38 mouse cellular contexts compared by ENCODE assay signal in genomic region chr11:83570189-83570588, GRCm38 (mm10). TPM values are rescaled to one million over a fixed set of nuclear protein-coding genes. Genes with fewer than 3 reads are reported as not detected.
A peak's percentile ranks its signal among the peaks of the same experiment; 100 is the strongest.
DNase-seq lines count a peak whose midpoint lies in the region; ATAC-seq and TF ChIP-seq lines count a peak whose summit lies in the region.
"Had no signal": no experiment of that assay in that cellular context is flagged by ENCODE, and none has a peak within 500 bp of the region (broad histone marks: within the 10 kb centered on the region; RNA-seq: fewer than 3 reads in every experiment).

No protein-coding gene starts in this region.

- DNase-seq in spleen, adult 2 months (ENCODE audit: low read depth in 1 of 2, low spot score in 2 of 2): no peak
- no peak for DNase-seq in spleen, postnatal 14 days (ENCODE audit: low spot score in 2 of 2)
- DNase-seq in adrenal gland, postnatal 10 days: no peak
- DNase-seq: adrenal gland, postnatal 14 days; cerebellum, adult 18-20 months; cerebellum, postnatal 10 days; gastrocnemius, adult 2 months; gastrocnemius, postnatal 36 days; heart, postnatal 10 days; kidney, adult 18-20 months; kidney, postnatal 36 days; left cerebral cortex, postnatal 4 days; lung, adult 18-20 months; lung, postnatal 10 days; midbrain, embryonic 14.5 days; thymus, postnatal 14 days had no signal

- no peak overlapping the region for H3K4me3 ChIP-seq in intestine, postnatal 0 days (ENCODE audit: low read depth, low read length)
- no peak overlapping the region for H3K4me3 ChIP-seq in intestine, embryonic 15.5 days (replicated peaks)
- no peak overlapping the region for H3K4me3 ChIP-seq in spleen, adult 2 months (ENCODE audit: extremely low read depth, insufficient read depth, insufficient read length)
- H3K4me3 ChIP-seq in kidney, embryonic 16.5 days (ENCODE audit: low read length): no peak overlapping the region
- H3K4me3 ChIP-seq: erythroblast, embryonic 14.5 days; gastrocnemius, adult 2 months; heart, embryonic 13.5 days; kidney, embryonic 15.5 days; layer of hippocampus, adult 2 months; neural tube, embryonic 15.5 days had no signal

- TF ChIP-seq POLR2A in spleen, adult 2 months (IDR thresholded peaks at IDR 0.05; ENCODE audit: low read depth, low read length): no peak

- WGBS in intestine, postnatal 0 days: 57% methylated on average over 2 of the region's 2 CpGs
- 75% methylated on average over 2 of the region's 2 CpGs for WGBS in intestine, embryonic 15.5 days
- 56% methylated on average over 2 of the region's 2 CpGs for WGBS in spleen, adult 2 months
- WGBS in kidney, embryonic 16.5 days: 85% methylated on average over 2 of the region's 2 CpGs

- H3K4me2 ChIP-seq in intestine, postnatal 0 days (replicated peaks; ENCODE audit: low read depth): no peak overlapping the region
- H3K4me2 ChIP-seq in intestine, embryonic 15.5 days (replicated peaks): no peak overlapping the region
- no peak overlapping the region for H3K4me2 ChIP-seq in kidney, embryonic 16.5 days (replicated peaks; ENCODE audit: low read depth, low read length)
- H3K4me2 ChIP-seq: heart, embryonic 13.5 days; hindbrain, embryonic 14.5 days; kidney, embryonic 15.5 days; neural tube, embryonic 15.5 days had no signal

- no peak for TF ChIP-seq CTCF in intestine, postnatal 0 days (IDR thresholded peaks at IDR 0.05; ENCODE audit: low read depth)
- TF ChIP-seq CTCF in spleen, adult 2 months (IDR thresholded peaks at IDR 0.05; ENCODE audit: extremely low read depth, insufficient read depth, insufficient read length, insufficient replicate concordance): no peak

- peak overlapping the region; percentile 21; the same call in 1 of the 2 replicates for H3K27ac ChIP-seq in intestine, postnatal 0 days (ENCODE audit: low read depth, low read length)
- no peak overlapping the region for H3K27ac ChIP-seq in intestine, embryonic 15.5 days
- peak overlapping the region; percentile 2; the same call in 1 of the 2 replicates for H3K27ac ChIP-seq in spleen, adult 2 months (ENCODE audit: insufficient read depth, low read length)
- no peak overlapping the region for H3K27ac ChIP-seq in kidney, embryonic 16.5 days (ENCODE audit: low read length)
- H3K27ac ChIP-seq: gastrocnemius, adult 2 months; heart, embryonic 13.5 days; hindbrain, embryonic 14.5 days; kidney, embryonic 15.5 days; layer of hippocampus, adult 2 months; neural tube, embryonic 15.5 days had no signal

- H3K4me1 ChIP-seq in intestine, postnatal 0 days (replicated peaks; ENCODE audit: control insufficient read depth, insufficient read depth, low read length): no peaks in the 10 kb centered on the region
- no peaks in the 10 kb centered on the region for H3K4me1 ChIP-seq in intestine, embryonic 15.5 days (replicated peaks)
- H3K4me1 ChIP-seq in spleen, adult 2 months (ENCODE audit: control insufficient read depth, insufficient read depth, insufficient read length): peaks cover 12% of the 10 kb centered on the region; the same call in 1 of the 2 replicates
- 0 out of 2 replicates have a peak, but pooled peaks cover 3% of the 10 kb centered on the region for H3K4me1 ChIP-seq in kidney, embryonic 16.5 days (ENCODE audit: insufficient read depth, low read length)
- H3K4me1 ChIP-seq: heart, embryonic 13.5 days; neural tube, embryonic 15.5 days had no signal

- no peak for ATAC-seq in intestine, postnatal 0 days
- ATAC-seq in intestine, embryonic 15.5 days: no peak
- 0 out of 2 replicates have a peak, but pooled peaks have one; percentile 17 for ATAC-seq in megakaryocyte progenitor cell, adult 5-6 weeks (replicated peaks; ENCODE audit: poor library complexity)
- no peak for ATAC-seq in kidney, embryonic 16.5 days (ENCODE audit: low FRiP score, low TSS enrichment)
- ATAC-seq: forebrain, embryonic 16.5 days; Patski had no signal

- H3K27me3 ChIP-seq in intestine, postnatal 0 days (replicated peaks; ENCODE audit: control insufficient read depth, insufficient read depth, low read length): no peaks in the 10 kb centered on the region
- no peaks in the 10 kb centered on the region for H3K27me3 ChIP-seq in intestine, embryonic 15.5 days (replicated peaks)
- H3K27me3 ChIP-seq in spleen, adult 2 months (ENCODE audit: control insufficient read depth, insufficient read depth, low read length): no peaks in the 10 kb centered on the region
- H3K27me3 ChIP-seq in kidney, embryonic 16.5 days (ENCODE audit: insufficient read depth, low read length): no peaks in the 10 kb centered on the region
- H3K27me3 ChIP-seq: kidney, embryonic 15.5 days; neural tube, embryonic 15.5 days; Patski had no signal

- no peaks in the 10 kb centered on the region for H3K36me3 ChIP-seq in intestine, postnatal 0 days (ENCODE audit: control insufficient read depth, insufficient read depth)
- no peaks in the 10 kb centered on the region for H3K36me3 ChIP-seq in intestine, embryonic 15.5 days
- H3K36me3 ChIP-seq in spleen, adult 2 months (ENCODE audit: control insufficient read depth, insufficient read depth, low read length): no peaks in the 10 kb centered on the region
- no peaks in the 10 kb centered on the region for H3K36me3 ChIP-seq in kidney, embryonic 16.5 days (ENCODE audit: insufficient read depth, low read length)
- H3K36me3 ChIP-seq: G1E; heart, embryonic 13.5 days; kidney, embryonic 15.5 days; neural tube, embryonic 15.5 days had no signal

- H3K9ac ChIP-seq in intestine, postnatal 0 days (ENCODE audit: low read depth, low read length): no peak overlapping the region
- no peak overlapping the region for H3K9ac ChIP-seq in intestine, embryonic 15.5 days
- H3K9ac ChIP-seq in kidney, embryonic 16.5 days (replicated peaks; ENCODE audit: low read length): no peak overlapping the region
- H3K9ac ChIP-seq: heart, embryonic 13.5 days; hindbrain, embryonic 14.5 days; kidney, embryonic 15.5 days; neural tube, embryonic 15.5 days had no signal

- H3K9me3 ChIP-seq in intestine, postnatal 0 days (ENCODE audit: control insufficient read depth): no peaks in the 10 kb centered on the region
- no peaks in the 10 kb centered on the region for H3K9me3 ChIP-seq in intestine, embryonic 15.5 days
- H3K9me3 ChIP-seq in kidney, embryonic 16.5 days (ENCODE audit: low read length): no peaks in the 10 kb centered on the region
- H3K9me3 ChIP-seq: G1E; heart, embryonic 13.5 days; kidney, embryonic 15.5 days; neural tube, embryonic 15.5 days had no signal

RNA-seq across cellular contexts. Expression of gene Ccl9, which starts 8.2 kb away (rescaled TPM):
- polyA plus RNA-seq in intestine, postnatal 0 days (2015; fragmentation: Nextera tagmentation; extraction: Ambion mirVana): 11.2 and 13.4 TPM in 2 replicates
- 29.4 and 35.4 TPM in 2 replicates for polyA plus RNA-seq in intestine, embryonic 15.5 days (2015; fragmentation: Nextera tagmentation; extraction: Ambion mirVana)
- 3.5 TPM in 2 replicates for polyA plus RNA-seq in spleen, adult 2 months (2012; rRNA removed)
- total RNA-seq in megakaryocyte progenitor cell, adult 5-6 weeks (2015): 149 and 197 TPM in 2 replicates
- total RNA-seq in megakaryocyte progenitor cell, adult 5-6 weeks (2017): 97.7 and 108 TPM in 2 replicates
- 10 to 100 TPM in 1 of 2 experiments, 1 to 10 TPM in 1; 8.6 to 12.2 TPM for total RNA-seq in adrenal gland, postnatal 10 days (2021)
- 2.2 and 3.5 TPM in 2 replicates for polyA plus RNA-seq in kidney, embryonic 16.5 days (2015; fragmentation: Nextera tagmentation; extraction: Ambion mirVana)
- polyA plus RNA-seq: erythroblast, embryonic 14.5 days had no signal

RNA-seq across cellular contexts. Expression of gene Ccl6, which starts 22.7 kb away (rescaled TPM):
- 100 and 108 TPM in 2 replicates for polyA plus RNA-seq in intestine, postnatal 0 days (2015; fragmentation: Nextera tagmentation; extraction: Ambion mirVana)
- 13.3 and 17.0 TPM in 2 replicates for polyA plus RNA-seq in intestine, embryonic 15.5 days (2015; fragmentation: Nextera tagmentation; extraction: Ambion mirVana)
- polyA plus RNA-seq in spleen, adult 2 months (2012; rRNA removed): 12.5 and 15.6 TPM in 2 replicates
- total RNA-seq in megakaryocyte progenitor cell, adult 5-6 weeks (2015): 13.6 and 25.2 TPM in 2 replicates
- 13.3 and 15.1 TPM in 2 replicates for total RNA-seq in megakaryocyte progenitor cell, adult 5-6 weeks (2017)
- total RNA-seq in adrenal gland, postnatal 10 days (2021): 10 to 100 TPM in 1 of 2 experiments, 1 to 10 TPM in 1; 6.6 to 12.9 TPM
- 5.3 and 5.4 TPM in 2 replicates for polyA plus RNA-seq in kidney, embryonic 16.5 days (2015; fragmentation: Nextera tagmentation; extraction: Ambion mirVana)
- polyA plus RNA-seq: erythroblast, embryonic 14.5 days; Patski had no signal

RNA-seq across cellular contexts. Expression of gene Ccl5, which starts 39.9 kb away (rescaled TPM):
- polyA plus RNA-seq in intestine, postnatal 0 days (2015; fragmentation: Nextera tagmentation; extraction: Ambion mirVana): 1.8 and 2.4 TPM in 2 replicates
- polyA plus RNA-seq in intestine, embryonic 15.5 days (2015; fragmentation: Nextera tagmentation; extraction: Ambion mirVana): 3.1 and 3.7 TPM in 2 replicates
- 519 and 769 TPM in 2 replicates for polyA plus RNA-seq in spleen, adult 2 months (2012; rRNA removed)
- 1.1 and 4.7 TPM in 2 replicates for total RNA-seq in megakaryocyte progenitor cell, adult 5-6 weeks (2015)
- 0.92 and 3.2 TPM in 2 replicates for total RNA-seq in megakaryocyte progenitor cell, adult 5-6 weeks (2017)
- 1 to 10 TPM; 7.9 to 8.8 TPM for total RNA-seq in adrenal gland, postnatal 10 days (2021)
- 0.37 and 0.52 TPM in 2 replicates for polyA plus RNA-seq in kidney, embryonic 16.5 days (2015; fragmentation: Nextera tagmentation; extraction: Ambion mirVana)
- total RNA-seq: adrenal gland, postnatal 14 days; gastrocnemius, adult 2 months; gastrocnemius, postnatal 36 days; heart, postnatal 10 days; layer of hippocampus, adult 2 months; layer of hippocampus, postnatal 25 days; left cerebral cortex, postnatal 4 days had no signal
- polyA plus RNA-seq: erythroblast, embryonic 14.5 days; forebrain, embryonic 11.5 days; G1E; hindbrain, embryonic 14.5 days; kidney, embryonic 15.5 days; neural tube, embryonic 15.5 days had no signal

RNA-seq across cellular contexts. Expression of gene Heatr9, which starts 48.2 kb away (rescaled TPM):
- polyA plus RNA-seq in intestine, postnatal 0 days (2015; fragmentation: Nextera tagmentation; extraction: Ambion mirVana): not detected in 2 replicates
- polyA plus RNA-seq in intestine, embryonic 15.5 days (2015; fragmentation: Nextera tagmentation; extraction: Ambion mirVana): not detected in 2 replicates
- 0.18 and 0.21 TPM in 2 replicates for polyA plus RNA-seq in spleen, adult 2 months (2012; rRNA removed)
- not detected in 2 replicates for total RNA-seq in megakaryocyte progenitor cell, adult 5-6 weeks (2015)
- total RNA-seq in megakaryocyte progenitor cell, adult 5-6 weeks (2017): not detected in 2 replicates
- not detected for total RNA-seq in adrenal gland, postnatal 10 days (2021)
- 0.07 TPM in 1 of 2 replicates, not detected in the other for polyA plus RNA-seq in kidney, embryonic 16.5 days (2015; fragmentation: Nextera tagmentation; extraction: Ambion mirVana)
- total RNA-seq: adrenal gland, postnatal 14 days; G1E; gastrocnemius, adult 2 months; gastrocnemius, postnatal 36 days; heart, adult 8-10 months; heart, postnatal 10 days; hematopoietic stem cell, adult 5-6 weeks; layer of hippocampus, adult 2 months; layer of hippocampus, postnatal 25 days; left cerebral cortex, adult 8-10 months; left cerebral cortex, postnatal 4 days had no signal
- polyA plus RNA-seq: cortical plate, adult 2 months; embryonic facial prominence, embryonic 14.5 days; erythroblast, embryonic 14.5 days; forebrain, embryonic 11.5 days; forebrain, embryonic 16.5 days; G1E; heart, embryonic 13.5 days; hindbrain, embryonic 14.5 days; kidney, embryonic 15.5 days; limb, embryonic 14.5 days; midbrain, embryonic 14.5 days; neural tube, embryonic 15.5 days; Patski; stomach, embryonic 16.5 days had no signal

Comparison
In these comparisons a context has a peak if more than half of its experiments do, and no peak if none do; other contexts are left out.
1. H3K27ac ChIP-seq: peak in intestine, postnatal 0 days (single experiment) and spleen, adult 2 months (single experiment); none in intestine, embryonic 15.5 days (single experiment) and kidney, embryonic 16.5 days (single experiment).
2. RNA of gene Ccl5, which starts 39.9 kb away (polyA plus RNA-seq): 519 to 769 TPM in spleen, adult 2 months; 3.1 to 3.7 TPM in intestine, embryonic 15.5 days, 1.8 to 2.4 TPM in intestine, postnatal 0 days and 0.37 to 0.52 TPM in kidney, embryonic 16.5 days; every median in the first group is over 100 times any median in the second.